Mouse (Mus musculus) liver, embryonic 14.5 days (tissue): ENCODE data around the gene Sox21.

ENCODE experiments used
- CTCF ChIP-seq: IDR thresholded peaks from 2 replicates; pipeline ENCODE4 v1.5.1; 2016; ENCODE audit warnings: antibody characterized with exemption, low read depth, control low read depth
- EP300 ChIP-seq: IDR thresholded peaks from 2 replicates; pipeline ENCODE4 v1.6.1; 2016; ENCODE audit warnings: antibody characterized with exemption, low read depth

GRCm38 (mm10) chr14:118272594-118273555 lies 36.0 kb upstream of the Sox21 start:
- TF ChIP-seq CTCF (no peak), EP300 (no peak)
